In the genomic region with DNA sequence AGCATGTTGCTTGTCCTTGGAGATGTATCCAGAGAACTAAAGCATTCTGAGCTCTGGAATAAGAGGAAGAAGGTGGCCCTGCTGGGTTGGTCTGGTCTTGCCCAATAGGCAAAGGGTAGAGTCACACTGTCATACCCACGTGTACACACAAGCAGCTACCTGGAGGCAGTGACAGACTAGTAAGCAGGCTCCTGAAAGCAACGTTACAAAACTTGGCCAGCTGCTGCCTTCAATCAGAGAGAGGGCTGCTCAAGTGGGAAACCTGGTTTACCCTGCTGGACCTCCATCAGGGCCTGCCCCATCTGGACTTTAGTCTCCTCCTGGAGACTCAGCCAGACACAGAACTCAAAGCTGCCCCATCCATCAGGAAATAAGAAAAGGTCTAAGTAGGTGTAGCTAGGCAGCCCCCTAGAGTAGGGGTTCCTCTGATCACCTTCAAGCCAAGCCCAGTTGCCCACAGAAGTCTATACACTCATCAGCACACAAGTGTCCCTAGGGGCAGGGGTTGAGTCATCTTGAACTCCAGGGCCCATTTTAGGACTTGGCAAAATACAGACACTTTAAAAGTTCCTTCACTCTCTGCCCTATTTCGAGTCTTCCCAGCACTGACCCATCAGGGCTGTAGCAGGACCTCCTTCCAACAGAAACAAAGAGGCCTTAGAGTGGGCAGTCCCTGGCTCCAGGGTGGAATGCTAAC, we compare ENCODE assay signal across 16 mouse cellular contexts. TPM values are rescaled to one million over a fixed set of nuclear protein-coding genes. Genes with fewer than 3 reads are reported as not detected.
DNase-seq lines count a peak whose midpoint lies in the region; ATAC-seq and TF ChIP-seq lines count a peak whose summit lies in the region.
"Had no signal": no experiment of that assay in that cellular context is flagged by ENCODE, and none has a peak within 500 bp of the region (broad histone marks: within the 10 kb centered on the region; RNA-seq: fewer than 3 reads in every experiment).

No protein-coding gene starts in this region.

- no peaks in the 10 kb centered on the region for H3K79me2 ChIP-seq in liver, adult 2 months (ENCODE audit: control insufficient read depth, insufficient read depth, low read length)
- H3K79me2 ChIP-seq in CH12.LX (replicated peaks; ENCODE audit: control insufficient read depth, extremely low read depth, insufficient read depth, poor library complexity, severe bottlenecking), result no peaks in the 10 kb centered on the region

- H3K9me3 ChIP-seq in CH12.LX (replicated peaks; ENCODE audit: low read length), result no peaks in the 10 kb centered on the region
- no peaks in the 10 kb centered on the region for H3K9me3 ChIP-seq in intestine, embryonic 15.5 days
- H3K9me3 ChIP-seq in heart, embryonic 11.5 days (replicated peaks; ENCODE audit: control insufficient read depth, low read length), result no peaks in the 10 kb centered on the region
- H3K9me3 ChIP-seq: lung, embryonic 15.5 days; midbrain, embryonic 12.5 days had no signal

- H3K4me2 ChIP-seq in CH12.LX (ENCODE audit: insufficient read depth, low read depth, poor library complexity, severe bottlenecking), result peak overlapping the region; percentile 85
- H3K4me2 ChIP-seq in intestine, embryonic 15.5 days (replicated peaks), result no peak overlapping the region
- H3K4me2 ChIP-seq in heart, embryonic 11.5 days, result no peak overlapping the region
- H3K4me2 ChIP-seq: lung, embryonic 15.5 days; midbrain, embryonic 12.5 days had no signal

- peak overlapping the region; percentile 75 for H3K27ac ChIP-seq in liver, adult 2 months (replicated peaks; ENCODE audit: insufficient read depth, low read depth, low read length)
- H3K27ac ChIP-seq in CH12.LX (ENCODE audit: insufficient read depth, low read depth), result peak overlapping the region; percentile 99
- H3K27ac ChIP-seq in intestine, embryonic 15.5 days, result peak overlapping the region; percentile 82; the same call in 1 of the 2 replicates
- H3K27ac ChIP-seq in small intestine, adult 2 months (ENCODE audit: insufficient read depth, low read depth, low read length), result peak overlapping the region; percentile 99
- no peak overlapping the region for H3K27ac ChIP-seq in heart, embryonic 11.5 days (ENCODE audit: low read depth, low read length)
- H3K27ac ChIP-seq: lung, embryonic 15.5 days; midbrain, embryonic 12.5 days had no signal

- H3K4me1 ChIP-seq in liver, adult 2 months (ENCODE audit: control insufficient read depth, insufficient read depth, low read length), result peaks cover 43% of the 10 kb centered on the region
- H3K4me1 ChIP-seq in CH12.LX (ENCODE audit: control insufficient read depth in 1 of 2, insufficient read depth in 2 of 2), result peaks cover 44 to 95% of the 10 kb centered on the region in 2 experiments
- H3K4me1 ChIP-seq in intestine, embryonic 15.5 days (replicated peaks), result peaks cover 26% of the 10 kb centered on the region
- peaks cover 54% of the 10 kb centered on the region for H3K4me1 ChIP-seq in small intestine, adult 2 months (ENCODE audit: control insufficient read depth, insufficient read depth, insufficient read length, low read length)
- H3K4me1 ChIP-seq in heart, embryonic 11.5 days (ENCODE audit: control insufficient read depth, insufficient read depth, low read length), result peaks cover 3% of the 10 kb centered on the region; the same call in 1 of the 2 replicates
- H3K4me1 ChIP-seq: midbrain, embryonic 12.5 days had no signal

- no peak for TF ChIP-seq POLR2A in liver, adult 2 months (IDR thresholded peaks at IDR 0.05; ENCODE audit: extremely low read depth, insufficient read depth, low read length)
- 0 out of 2 replicates have a peak, but pooled peaks have one; percentile 30 for TF ChIP-seq POLR2A in CH12.LX (IDR thresholded peaks at IDR 0.05; ENCODE audit: low read depth, low read length)
- no peak for TF ChIP-seq POLR2A in small intestine, adult 2 months (IDR thresholded peaks at IDR 0.05; ENCODE audit: low read depth, low read length)

- TF ChIP-seq RAD21 in CH12.LX (IDR thresholded peaks at IDR 0.05; ENCODE audit: low read depth, low read length), result peak; percentile 39

- 0 out of 2 replicates have a peak overlapping the region, but pooled peaks have one; percentile 14 for H3K9ac ChIP-seq in liver, adult 2 months (ENCODE audit: low read depth, low read length)
- peak overlapping the region; percentile 86 for H3K9ac ChIP-seq in CH12.LX (ENCODE audit: insufficient read depth, low read depth)
- no peak overlapping the region for H3K9ac ChIP-seq in intestine, embryonic 15.5 days
- no peak overlapping the region for H3K9ac ChIP-seq in heart, embryonic 11.5 days (ENCODE audit: low read depth, low read length)
- H3K9ac ChIP-seq: lung, embryonic 15.5 days; midbrain, embryonic 12.5 days had no signal

- no peaks in the 10 kb centered on the region for H3K27me3 ChIP-seq in liver, adult 2 months (ENCODE audit: control insufficient read depth, insufficient read depth, low read length)
- H3K27me3 ChIP-seq in CH12.LX (replicated peaks), result no peaks in the 10 kb centered on the region
- no peaks in the 10 kb centered on the region for H3K27me3 ChIP-seq in intestine, embryonic 15.5 days (replicated peaks)
- H3K27me3 ChIP-seq in small intestine, adult 2 months (ENCODE audit: control insufficient read depth, insufficient read depth, low read length), result no peaks in the 10 kb centered on the region
- no peaks in the 10 kb centered on the region for H3K27me3 ChIP-seq in heart, embryonic 11.5 days (ENCODE audit: control insufficient read depth, insufficient read depth, low read length)
- H3K27me3 ChIP-seq: lung, embryonic 15.5 days had no signal

- no peak for ATAC-seq in intestine, embryonic 15.5 days
- ATAC-seq in heart, embryonic 11.5 days (replicated peaks; ENCODE audit: insufficient number of reproducible peaks, low FRiP score, low TSS enrichment), result no peak

- dilution Hi-C loops in CH12.LX (cut with MboI; ENCODE audit: extremely low pct_ligation_motif_present, extremely low pct_unique_long_range_greater_than_20kb, low sequenced_read_pairs), result no loop called here

- WGBS in liver, adult 2 months, result 38% methylated on average over 3 of the region's 3 CpGs
- 50% methylated on average over 3 of the region's 3 CpGs for WGBS in intestine, embryonic 15.5 days
- 19% methylated on average over 3 of the region's 3 CpGs for WGBS in small intestine, adult 2 months
- 62% methylated on average over 3 of the region's 3 CpGs for WGBS in heart, embryonic 11.5 days (ENCODE audit: insufficient replicate concordance)

- peak; percentile 93 for TF ChIP-seq EP300 in CH12.LX (IDR thresholded peaks at IDR 0.05; ENCODE audit: low read length)

- intact Hi-C loops in left cerebral cortex, postnatal 14 days (cut with DNase I), result no loop called here

- H3K36me3 ChIP-seq in liver, adult 2 months (ENCODE audit: control insufficient read depth, insufficient read depth, low read length), result no peaks in the 10 kb centered on the region
- no peaks in the 10 kb centered on the region for H3K36me3 ChIP-seq in CH12.LX (replicated peaks in 1 of 2; ENCODE audit: control insufficient read depth in 1 of 2, insufficient read depth in 1 of 2, low read length in 1 of 2)
- H3K36me3 ChIP-seq in intestine, embryonic 15.5 days, result no peaks in the 10 kb centered on the region
- no peaks in the 10 kb centered on the region for H3K36me3 ChIP-seq in small intestine, adult 2 months (ENCODE audit: control insufficient read depth, insufficient read depth, low read length)
- no peaks in the 10 kb centered on the region for H3K36me3 ChIP-seq in heart, embryonic 11.5 days (ENCODE audit: control insufficient read depth, insufficient read depth, low read length)
- H3K36me3 ChIP-seq: lung, embryonic 15.5 days; midbrain, embryonic 12.5 days had no signal

- peak; percentile 86 for DNase-seq in liver, adult 2 months (ENCODE audit: extremely low read depth, low read depth, low spot score)
- no peak for DNase-seq in liver
- peak; percentile 93 for DNase-seq in CH12.LX (ENCODE audit: extremely low read depth)
- no peak for DNase-seq in left cerebral cortex, postnatal 14 days (ENCODE audit: low spot score in 2 of 2)
- DNase-seq in lung, adult 18-20 months, result no peak
- DNase-seq: cerebellum, adult 2 months; embryo, embryonic 11 days; gastrocnemius, postnatal 36 days; heart, postnatal 14 days; retina, postnatal 1 day had no signal

- no peak overlapping the region for H3K4me3 ChIP-seq in liver, adult 2 months (ENCODE audit: insufficient read depth, low read depth, low read length)
- H3K4me3 ChIP-seq in CH12.LX (replicated peaks in 1 of 3; ENCODE audit: low read depth in 2 of 3, low read length in 2 of 3, poor library complexity in 1 of 3), result no peak overlapping the region
- H3K4me3 ChIP-seq in intestine, embryonic 15.5 days (replicated peaks), result no peak overlapping the region
- H3K4me3 ChIP-seq in small intestine, adult 2 months (ENCODE audit: low read depth, low read length), result no peak overlapping the region
- H3K4me3 ChIP-seq in heart, embryonic 11.5 days (ENCODE audit: low read depth, low read length), result no peak overlapping the region
- H3K4me3 ChIP-seq: erythroblast, embryonic 14.5 days; lung, embryonic 15.5 days; midbrain, embryonic 12.5 days had no signal

- TF ChIP-seq CTCF in liver, adult 2 months (IDR thresholded peaks at IDR 0.05; ENCODE audit: low read depth, low read length), result no peak
- peak in 1 of 2 experiments; percentile 34; a peak in 2 of 4 replicates for TF ChIP-seq CTCF in CH12.LX (conservative IDR thresholded peaks at IDR 0.05 in 1 of 2, IDR thresholded peaks at IDR 0.05 in 1 of 2; ENCODE audit: low read depth in 2 of 2, low read length in 2 of 2)
- no peak for TF ChIP-seq CTCF in small intestine, adult 2 months (IDR thresholded peaks at IDR 0.05; ENCODE audit: extremely low read depth, insufficient read length, insufficient replicate concordance, low read depth, low read length)

- in situ Hi-C loops in CH12.LX (cut with MboI; ENCODE audit: low pct_ligation_motif_present, low pct_unique_long_range_greater_than_20kb, low sequenced_read_pairs), result loop anchor here (10.0 kb wide), 2 partner anchors 238 to 308 kb away; a partner anchor contains a TSS

RNA-seq across cellular contexts. Expression of a gene that starts 25.9 kb away (rescaled TPM):
- total RNA-seq in liver, adult 2 months (2014; rRNA removed), result 39.1 and 43.0 TPM in 2 replicates
- polyA plus RNA-seq in liver, adult 2 months (2012; rRNA removed), result 4.5 and 8.9 TPM in 2 replicates
- 25.5 and 26.1 TPM in 2 replicates for total RNA-seq in CH12.LX (2012; rRNA removed)
- 23.8 and 25.9 TPM in 2 replicates for total RNA-seq in CH12.LX (2014; rRNA removed)
- polyA plus RNA-seq in CH12.LX (2012; ENCODE audit: insufficient read length, low read depth), result 37.5 and 38.2 TPM in 2 replicates
- 20.3 and 21.0 TPM in 2 replicates for polyA plus RNA-seq in intestine, embryonic 15.5 days (2015; fragmentation: Nextera tagmentation; extraction: Ambion mirVana)
- polyA plus RNA-seq in small intestine, adult 2 months (2012; rRNA removed), result 3.3 and 6.9 TPM in 2 replicates
- 10 to 100 TPM; 45.1 to 51.7 TPM for total RNA-seq in left cerebral cortex, postnatal 14 days (2021)
- polyA plus RNA-seq in heart, embryonic 11.5 days (2014; fragmentation: Nextera tagmentation; extraction: Ambion mirVana), result 16.3 and 20.4 TPM in 2 replicates

RNA-seq across cellular contexts. Expression of a gene that starts 54.1 kb away (rescaled TPM):
- total RNA-seq in liver, adult 2 months (2014; rRNA removed), result 4.1 and 5.4 TPM in 2 replicates
- polyA plus RNA-seq in liver, adult 2 months (2012; rRNA removed), result 13.4 and 15.4 TPM in 2 replicates
- total RNA-seq in CH12.LX (2012; rRNA removed) (1.5 and 1.7 TPM in 2 replicates), CH12.LX (2014; rRNA removed) (0.54 and 0.87 TPM in 2 replicates)
- polyA plus RNA-seq in CH12.LX (2012; ENCODE audit: insufficient read length, low read depth), result 1.4 and 1.9 TPM in 2 replicates
- polyA plus RNA-seq in intestine, embryonic 15.5 days (2015; fragmentation: Nextera tagmentation; extraction: Ambion mirVana), result 2.7 TPM in 2 replicates
- polyA plus RNA-seq in small intestine, adult 2 months (2012; rRNA removed), result 4.0 and 67.8 TPM in 2 replicates
- under 1 TPM; 0.55 to 0.92 TPM for total RNA-seq in left cerebral cortex, postnatal 14 days (2021)
- polyA plus RNA-seq in heart, embryonic 11.5 days (2014; fragmentation: Nextera tagmentation; extraction: Ambion mirVana), result 0.54 and 0.68 TPM in 2 replicates

Comparison
In these comparisons a context has a peak if more than half of its experiments do, and no peak if none do; other contexts are left out.
1. DNase-seq: peak in liver, adult 2 months (single experiment) and CH12.LX (single experiment); none in liver (single experiment), left cerebral cortex, postnatal 14 days (0 of 2) and lung, adult 18-20 months (0 of 2).
2. H3K9ac ChIP-seq: peak in liver, adult 2 months (single experiment) and CH12.LX (single experiment); none in intestine, embryonic 15.5 days (single experiment) and heart, embryonic 11.5 days (single experiment).